ENCODE assay signal across 9 mouse cellular contexts in genomic region chr1:87098358-87098975, GRCm38 (mm10). TPM values are rescaled to one million over a fixed set of nuclear protein-coding genes. Genes with fewer than 3 reads are reported as not detected.
A peak's percentile ranks its signal among the peaks of the same experiment; 100 is the strongest.
DNase-seq lines count a peak whose midpoint lies in the region; ATAC-seq lines count a peak whose summit lies in the region.
"Had no signal": no experiment of that assay in that cellular context is flagged by ENCODE, and none has a peak within 500 bp of the region (broad histone marks: within the 10 kb centered on the region; RNA-seq: fewer than 3 reads in every experiment).

No protein-coding gene starts in this region.

- no peaks in the 10 kb centered on the region for H3K9me3 ChIP-seq in forebrain, embryonic 11.5 days (ENCODE audit: control insufficient read depth, low read length)
- H3K9me3 ChIP-seq in neural tube, embryonic 15.5 days (replicated peaks) = no peaks in the 10 kb centered on the region

- no peak overlapping the region for H3K9ac ChIP-seq in forebrain, embryonic 11.5 days (ENCODE audit: low read length)
- H3K9ac ChIP-seq in neural tube, embryonic 15.5 days (replicated peaks) = no peak overlapping the region

- intact Hi-C loops in heart, postnatal 10 days (cut with DNase I) = loop anchor here (1.0 kb wide), 1 partner anchor 89 kb away; no protein-coding TSS in a partner anchor

- peak; percentile 80 for ATAC-seq in forebrain, embryonic 11.5 days (replicated peaks; ENCODE audit: low FRiP score)
- no peak for ATAC-seq in neural tube, embryonic 15.5 days (ENCODE audit: low FRiP score)

- H3K36me3 ChIP-seq in forebrain, embryonic 11.5 days (ENCODE audit: control insufficient read depth, insufficient read depth, low read length) = no peaks in the 10 kb centered on the region
- no peaks in the 10 kb centered on the region for H3K36me3 ChIP-seq in neural tube, embryonic 15.5 days

- WGBS in forebrain, embryonic 11.5 days = 12% methylated on average over 30 of the region's 30 CpGs
- whole genome bisulfite sequencing in neural tube, embryonic 15.5 days = 14% methylated on average over 30 of the region's 30 CpGs

- peak overlapping the region; percentile 40 for H3K4me2 ChIP-seq in forebrain, embryonic 11.5 days (ENCODE audit: low read depth, low read length, severe bottlenecking)
- H3K4me2 ChIP-seq in neural tube, embryonic 15.5 days = peak overlapping the region; percentile 34

- peak; percentile 77 for DNase-seq in ES-CJ7 (ENCODE audit: low read depth, low spot score)
- peak; percentile 37 for DNase-seq in brain, adult 2 months (ENCODE audit: low read depth, low spot score)
- peak; percentile 86 for DNase-seq in forebrain, embryonic 11.5 days (ENCODE audit: low spot score)
- DNase-seq in heart, postnatal 10 days = peak; percentile 60 to 75
- peak; percentile 70 to 77 for DNase-seq in kidney, postnatal 25 days
- DNase-seq in lung, adult 18-20 months = peak; percentile 28 to 36
- DNase-seq in thymus, postnatal 4 days = peak; percentile 80

- H3K4me3 ChIP-seq in forebrain, embryonic 11.5 days (ENCODE audit: low read depth, low read length) = no peak overlapping the region
- no peak overlapping the region for H3K4me3 ChIP-seq in neural tube, embryonic 15.5 days (replicated peaks)

- no peak overlapping the region for H3K27ac ChIP-seq in forebrain, embryonic 11.5 days (ENCODE audit: low read depth, low read length)
- H3K27ac ChIP-seq in neural tube, embryonic 15.5 days (replicated peaks) = no peak overlapping the region

- no peaks in the 10 kb centered on the region for H3K4me1 ChIP-seq in forebrain, embryonic 11.5 days (replicated peaks; ENCODE audit: control insufficient read depth, insufficient read depth, low read length)
- H3K4me1 ChIP-seq in neural tube, embryonic 15.5 days = peaks cover 5% of the 10 kb centered on the region; the same call in 1 of the 2 replicates

- peaks cover 3% of the 10 kb centered on the region; the same call in 1 of the 2 replicates for H3K27me3 ChIP-seq in forebrain, embryonic 11.5 days (ENCODE audit: control insufficient read depth, insufficient read depth, low read length)
- peaks cover 5% of the 10 kb centered on the region; the same call in 1 of the 2 replicates for H3K27me3 ChIP-seq in neural tube, embryonic 15.5 days (replicated peaks)

RNA-seq across cellular contexts. Expression of gene Alpi, which starts 2.9 kb away (rescaled TPM):
- polyA plus RNA-seq in forebrain, embryonic 11.5 days (2014; fragmentation: Nextera tagmentation; extraction: Ambion mirVana) = not detected in 2 replicates
- total RNA-seq in heart, postnatal 10 days (2021) = not detected
- polyA plus RNA-seq in neural tube, embryonic 15.5 days (2015; fragmentation: Nextera tagmentation; extraction: Ambion mirVana) = 0.72 TPM in 1 of 2 replicates, not detected in the other
- polyA plus RNA-seq: gonadal fat pad, adult 2 months had no signal

RNA-seq across cellular contexts. Expression of gene Alppl2, which starts 8.7 kb away (rescaled TPM):
- not detected in 2 replicates for polyA plus RNA-seq in forebrain, embryonic 11.5 days (2014; fragmentation: Nextera tagmentation; extraction: Ambion mirVana)
- not detected for total RNA-seq in heart, postnatal 10 days (2021)
- polyA plus RNA-seq in neural tube, embryonic 15.5 days (2015; fragmentation: Nextera tagmentation; extraction: Ambion mirVana) = not detected in 2 replicates

RNA-seq across cellular contexts. Expression of gene Akp3, which starts 26.3 kb away (rescaled TPM):
- not detected in 2 replicates for polyA plus RNA-seq in forebrain, embryonic 11.5 days (2014; fragmentation: Nextera tagmentation; extraction: Ambion mirVana)
- not detected for total RNA-seq in heart, postnatal 10 days (2021)
- polyA plus RNA-seq in neural tube, embryonic 15.5 days (2015; fragmentation: Nextera tagmentation; extraction: Ambion mirVana) = not detected in 2 replicates

RNA-seq across cellular contexts. Expression of gene Ecel1, which starts 57.9 kb away (rescaled TPM):
- 5.4 and 6.2 TPM in 2 replicates for polyA plus RNA-seq in forebrain, embryonic 11.5 days (2014; fragmentation: Nextera tagmentation; extraction: Ambion mirVana)
- not detected for total RNA-seq in heart, postnatal 10 days (2021)
- polyA plus RNA-seq in neural tube, embryonic 15.5 days (2015; fragmentation: Nextera tagmentation; extraction: Ambion mirVana) = 71.9 and 84.7 TPM in 2 replicates

Comparison
In these comparisons a context has a peak if more than half of its experiments do, and no peak if none do; other contexts are left out.
1. DNase-seq: peak in every context shown above with its lines; median percentile 86 in forebrain, embryonic 11.5 days; 80 in thymus, postnatal 4 days; 77 in ES-CJ7; 74 in kidney, postnatal 25 days; 68 in heart, postnatal 10 days; 37 in brain, adult 2 months; 32 in lung, adult 18-20 months.